Mouse (Mus musculus) frontal cortex, postnatal 25 days (tissue): ENCODE results near the gene Enpp5.

ENCODE experiments used
- DNase-seq, 2 experiments: peaks; one replicate each; pipeline ENCODE4 v3.0.0; 2022; ENCODE audit warnings: low spot score in 2 of 2

Gene Enpp5

GRCm38 (mm10) chr17:44078631-44079350, at the start of gene Enpp5:
Enpp5 (plus strand) TSS chr17:44078813.
- peak; percentile 70 to 83 for DNase-seq

GRCm38 (mm10) chr17:44029616-44030015, 49.0 kb upstream of the Enpp5 start:
- no peak for DNase-seq

DNA sequence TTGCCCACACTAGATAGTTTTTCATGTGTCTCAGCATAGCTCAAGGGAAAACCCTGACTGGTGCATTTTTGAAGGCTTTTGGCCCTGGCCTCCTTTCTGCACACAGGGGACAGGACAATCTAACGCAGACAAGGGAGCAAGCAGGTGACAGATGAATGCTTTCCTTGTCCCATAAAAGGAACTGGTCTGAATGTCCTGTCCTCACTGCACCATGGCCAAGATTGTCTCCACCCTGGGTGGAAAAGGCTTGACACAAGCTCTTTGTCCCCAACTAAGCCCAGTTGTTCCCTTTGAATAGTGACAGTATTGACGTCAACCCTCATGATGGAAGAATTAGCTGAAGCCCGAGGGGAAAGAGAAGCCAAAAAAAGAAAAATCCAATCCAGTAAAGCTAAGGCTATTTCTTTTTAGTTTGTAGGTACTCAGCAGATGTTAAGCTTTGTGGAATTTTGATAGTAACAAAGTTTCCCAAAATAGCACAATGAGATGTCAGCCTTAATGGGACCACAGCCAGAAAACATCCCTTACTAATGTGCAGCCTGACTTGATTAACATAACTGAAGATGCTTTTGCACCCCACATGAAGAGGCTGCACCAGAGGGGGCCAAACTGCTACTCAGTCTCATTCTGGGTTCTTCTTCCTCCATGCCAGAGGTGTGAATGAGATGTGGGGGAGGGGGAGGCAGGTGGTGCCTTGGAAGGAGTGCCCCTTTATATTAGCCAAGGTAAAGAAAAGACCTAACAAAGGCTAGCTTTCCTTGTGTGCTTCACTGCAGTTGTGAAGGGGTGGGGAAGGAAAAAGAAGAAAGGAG, 47.6 kb upstream of the Enpp5 start:
- no peak for DNase-seq

DNA sequence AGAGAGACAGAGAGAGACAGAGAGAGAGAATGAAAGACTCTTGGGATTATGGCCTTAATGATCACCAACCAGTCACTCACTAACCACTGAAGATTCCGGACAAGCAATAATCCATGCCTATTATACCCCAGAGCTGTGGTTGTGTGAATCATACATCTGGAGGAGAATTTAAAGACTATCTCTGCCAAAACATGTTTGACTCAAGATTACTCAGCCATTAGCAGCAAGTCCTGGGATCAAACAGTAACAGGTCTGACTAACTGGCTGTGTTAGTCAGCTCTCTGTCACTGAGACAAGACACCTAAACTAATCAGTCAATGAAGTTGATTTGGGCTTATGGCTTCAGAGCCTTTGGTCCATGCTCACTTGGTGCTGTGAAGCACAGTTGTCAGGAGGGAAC, 43.6 kb upstream of the Enpp5 start:
- DNase-seq, result no peak

GRCm38 (mm10) chr17:44038656-44039055, 40.0 kb upstream of the Enpp5 start:
- DNase-seq, result peak in 1 of 2 experiments; percentile 15

DNA sequence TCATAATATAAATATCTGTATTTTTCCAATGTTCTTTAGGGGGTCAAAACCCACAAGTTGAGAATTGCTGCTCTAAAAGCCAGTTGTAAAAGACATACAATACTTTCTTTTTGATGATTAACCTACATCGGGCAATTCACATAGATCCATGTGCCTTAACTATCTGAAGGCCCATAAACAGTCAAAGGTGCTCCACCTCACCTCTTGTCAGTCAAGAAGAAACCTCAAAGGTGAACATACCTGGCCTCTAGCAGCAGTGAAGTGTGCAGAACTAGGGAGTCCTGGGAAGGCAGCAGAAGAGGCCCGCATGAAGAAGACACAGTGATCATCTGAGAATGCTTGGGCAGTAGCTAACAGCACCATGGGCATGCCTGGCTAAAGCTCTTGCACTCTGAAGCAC, 38.2 kb upstream of the Enpp5 start:
- DNase-seq, result no peak

GRCm38 (mm10) chr17:44042301-44042700, 36.3 kb upstream of the Enpp5 start:
- no peak for DNase-seq

DNA sequence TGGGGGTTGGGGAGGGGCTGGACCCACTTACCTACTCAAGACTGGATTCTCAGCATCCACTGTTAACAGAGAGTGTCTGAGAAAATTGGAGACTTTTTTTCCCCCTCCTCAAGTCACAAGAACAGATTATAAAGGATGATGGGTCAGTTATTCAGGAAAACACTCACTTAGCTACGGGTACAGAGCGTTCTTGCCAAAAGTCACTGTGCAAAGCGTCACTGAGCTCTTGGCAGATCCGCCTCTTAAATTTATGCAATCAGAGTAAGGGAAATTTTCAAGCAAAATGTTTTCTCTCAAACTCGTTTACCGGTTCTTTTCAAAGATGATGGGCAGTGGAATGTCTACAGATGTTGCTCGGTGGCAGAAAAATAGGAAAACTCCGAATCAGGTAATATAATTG, 35.8 kb upstream of the Enpp5 start:
- DNase-seq, result no peak

- no peak for DNase-seq
Observed at GRCm38 (mm10) chr17:44053427-44053826, 25.2 kb upstream of the Enpp5 start.

- DNase-seq, result no peak
Observed at GRCm38 (mm10) chr17:44057123-44057522, 21.5 kb upstream of the Enpp5 start.

DNA sequence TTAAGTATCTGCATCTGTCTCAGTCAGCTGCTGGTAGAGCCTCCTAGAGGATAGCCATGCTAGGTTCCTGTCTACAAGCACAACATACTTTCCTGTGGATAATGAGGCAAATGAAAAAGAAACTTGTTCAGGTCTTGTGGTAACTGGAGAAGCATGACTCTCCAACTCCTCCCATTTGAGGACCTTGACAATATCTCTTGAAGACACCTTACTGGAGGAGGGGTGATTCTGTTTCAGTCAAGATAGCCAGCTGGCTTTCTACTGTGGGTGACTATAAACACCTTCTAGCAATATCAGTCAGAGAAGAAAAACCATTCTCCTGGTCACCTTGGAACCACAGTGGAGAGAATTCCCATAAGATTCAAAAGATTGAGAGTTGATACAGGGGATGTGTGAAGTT, 20.5 kb upstream of the Enpp5 start:
- no peak for DNase-seq

- no peak for DNase-seq
Observed at GRCm38 (mm10) chr17:44060781-44061180, 17.8 kb upstream of the Enpp5 start.

- no peak for DNase-seq
Observed at GRCm38 (mm10) chr17:44061289-44061890, 17.2 kb upstream of the Enpp5 start.

- no peak for DNase-seq
Observed at GRCm38 (mm10) chr17:44068876-44069275, 9.7 kb upstream of the Enpp5 start.

DNA sequence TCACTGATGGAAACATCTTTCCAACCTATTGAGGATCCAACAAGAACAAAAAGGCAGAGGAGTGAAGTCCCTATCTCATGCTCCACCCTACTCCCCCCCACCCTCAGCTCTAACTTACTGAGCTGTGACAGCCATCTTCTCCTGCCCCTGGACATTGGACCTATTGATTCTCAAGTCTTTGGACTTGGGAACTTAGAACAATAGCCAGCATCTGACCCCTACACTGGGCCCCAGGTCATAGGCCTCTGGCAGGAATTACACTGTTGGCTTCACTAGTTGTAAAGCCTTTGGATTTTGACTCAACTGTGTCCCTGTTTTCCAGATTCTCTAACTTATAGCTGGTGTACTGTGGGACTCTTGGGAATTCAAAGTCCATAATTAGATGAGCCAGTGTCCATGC, 6.9 kb upstream of the Enpp5 start:
- DNase-seq, result no peak

DNA sequence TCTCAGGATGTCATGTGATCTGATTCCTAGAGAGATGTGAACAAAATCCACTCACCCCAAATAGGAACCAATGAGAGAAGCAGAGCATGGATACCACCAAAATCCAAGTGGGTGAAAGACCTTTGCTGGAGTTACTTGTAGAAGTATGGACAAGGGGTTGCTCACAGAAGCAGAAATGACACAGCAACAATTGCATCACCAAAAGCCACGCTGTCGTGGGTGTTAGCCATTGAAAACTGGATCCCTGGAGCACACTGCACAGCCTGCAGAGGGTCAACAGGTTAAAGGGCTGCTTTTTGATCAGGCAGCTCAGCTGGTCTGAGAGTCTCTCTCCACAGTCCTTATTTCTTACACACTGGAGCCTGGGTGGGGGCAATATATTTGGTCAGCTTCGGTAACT, 3.0 kb upstream of the Enpp5 start:
- DNase-seq, result no peak

- no peak for DNase-seq
Observed at GRCm38 (mm10) chr17:44076051-44076680, 2.4 kb upstream of the Enpp5 start.

- DNase-seq, result no peak
Observed at GRCm38 (mm10) chr17:44077146-44077842, 1.3 kb upstream of the Enpp5 start.

DNA sequence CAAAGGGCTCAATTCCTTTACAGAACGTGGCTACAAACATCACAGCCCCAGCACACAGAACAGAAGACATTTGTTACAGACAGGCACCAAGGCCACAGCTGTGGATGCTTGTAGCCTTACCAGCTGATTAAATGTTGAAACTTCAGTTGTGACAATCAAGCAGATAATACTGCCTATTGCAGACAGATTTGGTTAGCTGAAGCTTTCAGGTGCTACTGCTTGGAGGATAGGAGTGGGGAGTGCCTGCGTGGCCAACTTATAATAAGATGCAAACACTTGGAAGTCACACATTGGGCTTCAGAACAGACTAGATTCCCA, 811 bp upstream of the Enpp5 start:
- DNase-seq, result no peak

- no peak for DNase-seq
Observed at GRCm38 (mm10) chr17:44083156-44083555, 4.5 kb downstream of the Enpp5 start.

GRCm38 (mm10) chr17:44088226-44088625, 9.6 kb downstream of the Enpp5 start:
- DNase-seq, result no peak

GRCm38 (mm10) chr17:44090916-44091315, 12.3 kb downstream of the Enpp5 start:
- no peak for DNase-seq
